Comparison of ENCODE assay signal across 28 mouse cellular contexts in genomic region chrX:71442916-71443315, GRCm38 (mm10).
"Had no signal": no experiment of that assay in that cellular context is flagged by ENCODE, and none has a peak within 500 bp of the region (broad histone marks: within the 10 kb centered on the region; RNA-seq: fewer than 3 reads in every experiment).

No protein-coding gene starts in this region.

- H3K4me2 ChIP-seq: heart, embryonic 11.5 days; heart, embryonic 13.5 days; heart, embryonic 15.5 days; hindbrain, embryonic 12.5 days; hindbrain, embryonic 14.5 days; intestine, embryonic 15.5 days; kidney, embryonic 15.5 days; limb, embryonic 13.5 days; limb, embryonic 15.5 days; liver, embryonic 12.5 days had no signal

- H3K9me3 ChIP-seq: heart, embryonic 13.5 days; heart, embryonic 15.5 days; hindbrain, embryonic 10.5 days; hindbrain, embryonic 12.5 days; intestine, embryonic 15.5 days; kidney, embryonic 15.5 days; limb, embryonic 13.5 days; limb, embryonic 15.5 days; liver, embryonic 12.5 days had no signal

- H3K27me3 ChIP-seq: heart, embryonic 13.5 days; heart, embryonic 15.5 days; hindbrain, embryonic 12.5 days; intestine, embryonic 15.5 days; kidney, embryonic 15.5 days; limb, embryonic 13.5 days; limb, embryonic 15.5 days; liver, embryonic 12.5 days had no signal

- H3K27ac ChIP-seq: heart, embryonic 13.5 days; heart, embryonic 15.5 days; hindbrain, embryonic 10.5 days; hindbrain, embryonic 12.5 days; hindbrain, embryonic 14.5 days; intestine, embryonic 15.5 days; kidney, embryonic 15.5 days; kidney, postnatal 0 days; limb, embryonic 13.5 days; limb, embryonic 15.5 days; liver, embryonic 12.5 days; liver, embryonic 14.5 days had no signal

- H3K4me3 ChIP-seq: heart, embryonic 13.5 days; heart, embryonic 15.5 days; hindbrain, embryonic 10.5 days; hindbrain, embryonic 12.5 days; intestine, embryonic 15.5 days; kidney, embryonic 15.5 days; limb, embryonic 13.5 days; limb, embryonic 15.5 days; liver, embryonic 12.5 days had no signal

- H3K9ac ChIP-seq: heart, embryonic 13.5 days; heart, embryonic 15.5 days; hindbrain, embryonic 12.5 days; hindbrain, embryonic 14.5 days; intestine, embryonic 15.5 days; kidney, embryonic 15.5 days; limb, embryonic 13.5 days; limb, embryonic 15.5 days; liver, embryonic 12.5 days; liver, embryonic 14.5 days had no signal

- ATAC-seq: hindbrain, embryonic 16.5 days; inflammation-experienced regulatory T-cells, adult 6 months; intestine, embryonic 15.5 days; intestine, postnatal 0 days; liver, embryonic 12.5 days had no signal

- H3K36me3 ChIP-seq: hindbrain, embryonic 12.5 days; intestine, embryonic 15.5 days; kidney, embryonic 15.5 days; limb, embryonic 15.5 days had no signal

- DNase-seq: gastrocnemius, postnatal 14 days; gastrocnemius, postnatal 36 days; heart, adult 18-20 months; heart, postnatal 14 days; heart, postnatal 36 days; kidney, adult 18-20 months; kidney, adult 9 months; kidney, postnatal 14 days; kidney, postnatal 36 days; layer of hippocampus, adult 9-11 months; layer of hippocampus, postnatal 36 days; left cerebral cortex, postnatal 4 days had no signal

- H3K4me1 ChIP-seq: heart, embryonic 13.5 days; heart, embryonic 15.5 days; hindbrain, embryonic 10.5 days; hindbrain, embryonic 12.5 days; intestine, embryonic 15.5 days; kidney, embryonic 15.5 days; limb, embryonic 13.5 days; limb, embryonic 15.5 days; liver, embryonic 12.5 days had no signal
